Mouse (Mus musculus): ENCODE measurements around the gene Tdrd1.

DNA sequence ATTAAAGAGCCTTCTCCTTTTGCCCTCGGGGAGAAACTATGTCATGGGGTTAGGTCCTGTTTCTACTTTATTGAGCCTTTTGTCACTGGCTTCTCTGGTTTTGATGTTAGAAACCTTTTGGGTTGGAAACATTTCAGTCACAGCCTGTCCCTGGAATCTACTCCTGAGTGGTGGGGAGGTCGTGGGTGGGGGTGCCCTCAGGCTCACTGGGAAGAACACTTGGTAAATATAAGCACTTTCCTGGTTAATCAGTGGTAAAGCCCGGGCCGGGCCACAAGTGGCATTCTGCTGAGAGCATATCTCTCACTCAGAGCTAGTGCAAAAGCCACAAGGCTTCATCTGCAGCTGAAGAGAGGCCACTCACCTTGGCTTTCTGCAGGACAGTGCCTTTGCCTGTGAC lies 87.8 kb downstream of the Tdrd1 start:
- no peak for TF ChIP-seq CTCF (IDR thresholded peaks at IDR 0.05; ENCODE audit: low read depth, low read length)
- TF ChIP-seq POLR2A (IDR thresholded peaks at IDR 0.05; ENCODE audit: borderline replicate concordance, low read depth, low read length), result no peak

All from bone marrow macrophage, adult 2 months (primary cell).